Mouse (Mus musculus) limb, embryonic 10.5 days (tissue): Measurements from ENCODE around the gene Gm9747. TPM values are rescaled to one million over a fixed set of nuclear protein-coding genes. Genes with fewer than 3 reads are reported as not detected.

Experiments
- DNase-seq: peaks from one replicate; pipeline ENCODE4 v3.0.0-alpha.2; 2017; ENCODE audit warnings: low spot score
- H3K27ac ChIP-seq: fragments of 300-500 bp; sonication (generic); 2 replicates; pipeline ENCODE4 v1.5.1; 2016; ENCODE audit warnings: mild to moderate bottlenecking
- H3K27me3 ChIP-seq: fragments of 300-500 bp; sonication (generic); 2 replicates; pipeline ENCODE4 v1.6.1; 2016; ENCODE audit warnings: low read depth, mild to moderate bottlenecking; ENCODE audit not compliant: poor library complexity, severe bottlenecking
- H3K36me3 ChIP-seq: fragments of 300-500 bp; sonication (generic); 2 replicates; pipeline ENCODE4 v1.6.1; 2016; ENCODE audit warnings: mild to moderate bottlenecking, moderate library complexity
- H3K4me1 ChIP-seq: fragments of 300-500 bp; sonication (generic); 2 replicates; pipeline ENCODE4 v1.6.1; 2016
- H3K4me3 ChIP-seq: fragments of 300-500 bp; sonication (generic); 2 replicates; pipeline ENCODE4 v1.5.1; 2016; ENCODE audit warnings: mild to moderate bottlenecking, moderate library complexity
- H3K9me3 ChIP-seq: fragments of 300-500 bp; sonication (generic); replicated peaks from 2 replicates; pipeline ENCODE4 v1.6.1; 2016; ENCODE audit warnings: mild to moderate bottlenecking
- WGBS: fragments of 180-500 bp; shearing (Covaris S2); methylation state at CpG from one replicate; pipeline ENCODE4 v1.1.7; 2016; 5-methylcytosine and 5-hydroxymethylcytosine counted together
- polyA plus RNA-seq: library from polyadenylated mRNA; unstranded; fragments of >200 nt; fragmentation: Nextera tagmentation; extraction: Ambion mirVana; gene quantifications from 2 replicates; pipeline ENCODE4 v1.2.1, GENCODE M21; 2016

Gm9747 gene
- polyA plus RNA-seq, 1 experiment from 2014 or later: 24.6 TPM

- WGBS: 96% methylated on average over 3 of the region's 3 CpGs
- H3K4me1 ChIP-seq: 0 out of 2 replicates have a peak, but pooled peaks cover 4% of the 10 kb centered on the region
- H3K27me3 ChIP-seq: no peaks in the 10 kb centered on the region
- DNase-seq: no peak
- H3K9me3 ChIP-seq: no peaks in the 10 kb centered on the region
- H3K36me3 ChIP-seq: peaks cover 14% of the 10 kb centered on the region
- no peak overlapping the region for H3K4me3 ChIP-seq
- no peak overlapping the region for H3K27ac ChIP-seq
Observed at GRCm38 (mm10) chr1:82234616-82235015, 1.7 kb downstream of the Gm9747 start.

GRCm38 (mm10) chr1:82235455-82236104 lies 2.7 kb downstream of the Gm9747 start:
- H3K36me3 ChIP-seq: peaks cover 14% of the 10 kb centered on the region
- no peak for DNase-seq
- no peaks in the 10 kb centered on the region for H3K9me3 ChIP-seq
- H3K4me1 ChIP-seq: 0 out of 2 replicates have a peak, but pooled peaks cover 4% of the 10 kb centered on the region
- no peak overlapping the region for H3K27ac ChIP-seq
- H3K4me3 ChIP-seq: no peak overlapping the region
- 81% methylated on average over 3 of the region's 3 CpGs for WGBS
- H3K27me3 ChIP-seq: no peaks in the 10 kb centered on the region

GRCm38 (mm10) chr1:82238245-82238644 lies 5.3 kb downstream of the Gm9747 start:
- 83% methylated on average over 4 of the region's 4 CpGs for WGBS
- no peaks in the 10 kb centered on the region for H3K9me3 ChIP-seq
- no peak overlapping the region for H3K4me3 ChIP-seq
- DNase-seq: no peak
- peaks cover 15% of the 10 kb centered on the region for H3K36me3 ChIP-seq
- 0 out of 2 replicates have a peak, but pooled peaks cover 4% of the 10 kb centered on the region for H3K4me1 ChIP-seq
- H3K27ac ChIP-seq: no peak overlapping the region
- H3K27me3 ChIP-seq: no peaks in the 10 kb centered on the region

GRCm38 (mm10) chr1:82239409-82240201 lies 6.7 kb downstream of the Gm9747 start:
- DNase-seq: no peak
- Histone ChIP-seq H3K27me3 (no peaks in the 10 kb centered on the region), H3K27ac (no peak overlapping the region), H3K4me3 (no peak overlapping the region), H3K9me3 (no peaks in the 10 kb centered on the region), H3K4me1 (0 out of 2 replicates have a peak, but pooled peaks cover 4% of the 10 kb centered on the region), H3K36me3 (peaks cover 17% of the 10 kb centered on the region)
- WGBS: 86% methylated on average over 3 of the region's 3 CpGs

- Histone ChIP-seq H3K36me3 (peaks cover 6% of the 10 kb centered on the region; the same call in 1 of the 2 replicates), H3K27ac (no peak overlapping the region), H3K27me3 (no peaks in the 10 kb centered on the region), H3K4me1 (peaks cover 5% of the 10 kb centered on the region), H3K4me3 (no peak overlapping the region), H3K9me3 (no peaks in the 10 kb centered on the region)
- no peak for DNase-seq
- 84% methylated on average over 6 of the region's 6 CpGs for WGBS
Observed at GRCm38 (mm10) chr1:82243260-82243825, 10.4 kb downstream of the Gm9747 start.

- 85% methylated on average over 5 of the region's 5 CpGs for WGBS
- H3K9me3 ChIP-seq: no peaks in the 10 kb centered on the region
- no peak overlapping the region for H3K27ac ChIP-seq
- no peak for DNase-seq
- 0 out of 2 replicates have a peak, but pooled peaks cover 6% of the 10 kb centered on the region for H3K36me3 ChIP-seq
- no peak overlapping the region for H3K4me3 ChIP-seq
- H3K4me1 ChIP-seq: peaks cover 5% of the 10 kb centered on the region
- H3K27me3 ChIP-seq: no peaks in the 10 kb centered on the region
Observed at GRCm38 (mm10) chr1:82245002-82245401, 12.1 kb downstream of the Gm9747 start.

- H3K36me3 ChIP-seq: 0 out of 2 replicates have a peak, but pooled peaks cover 6% of the 10 kb centered on the region
- peaks cover 8% of the 10 kb centered on the region for H3K4me1 ChIP-seq
- H3K27me3 ChIP-seq: no peaks in the 10 kb centered on the region
- no peak overlapping the region for H3K4me3 ChIP-seq
- 55% methylated on average over 10 of the region's 10 CpGs for WGBS
- H3K9me3 ChIP-seq: no peaks in the 10 kb centered on the region
- no peak overlapping the region for H3K27ac ChIP-seq
- DNase-seq: no peak
Observed at GRCm38 (mm10) chr1:82247221-82247951, 14.5 kb downstream of the Gm9747 start.

GRCm38 (mm10) chr1:82253789-82254445 lies 21.0 kb downstream of the Gm9747 start:
- Histone ChIP-seq H3K36me3 (peaks cover 12% of the 10 kb centered on the region), H3K4me3 (no peak overlapping the region), H3K27me3 (no peaks in the 10 kb centered on the region), H3K4me1 (peaks cover 23% of the 10 kb centered on the region), H3K27ac (no peak overlapping the region), H3K9me3 (no peaks in the 10 kb centered on the region)
- no peak for DNase-seq
- 84% methylated on average over 9 of the region's 9 CpGs for WGBS

GRCm38 (mm10) chr1:82257457-82257856 lies 24.5 kb downstream of the Gm9747 start:
- Histone ChIP-seq H3K9me3 (no peaks in the 10 kb centered on the region), H3K4me1 (peaks cover 49% of the 10 kb centered on the region), H3K27ac (no peak overlapping the region), H3K36me3 (peaks cover 12% of the 10 kb centered on the region), H3K27me3 (no peaks in the 10 kb centered on the region), H3K4me3 (no peak overlapping the region)
- peak; percentile 47 for DNase-seq
- 42% methylated on average over 5 of the region's 5 CpGs for WGBS

- H3K27ac ChIP-seq: peak overlapping the region; percentile 70
- DNase-seq: peak; percentile 57
- 55% methylated on average over 7 of the region's 7 CpGs for WGBS
- no peaks in the 10 kb centered on the region for H3K9me3 ChIP-seq
- peaks cover 52% of the 10 kb centered on the region for H3K4me1 ChIP-seq
- H3K36me3 ChIP-seq: peaks cover 12% of the 10 kb centered on the region
- no peaks in the 10 kb centered on the region for H3K27me3 ChIP-seq
- H3K4me3 ChIP-seq: no peak overlapping the region
Observed at GRCm38 (mm10) chr1:82258331-82258730, 25.4 kb downstream of the Gm9747 start.

- 82% methylated on average over 3 of the region's 3 CpGs for WGBS
- no peaks in the 10 kb centered on the region for H3K9me3 ChIP-seq
- no peak overlapping the region for H3K4me3 ChIP-seq
- peaks cover 52% of the 10 kb centered on the region for H3K4me1 ChIP-seq
- no peak for DNase-seq
- no peaks in the 10 kb centered on the region for H3K27me3 ChIP-seq
- H3K36me3 ChIP-seq: peaks cover 5% of the 10 kb centered on the region
- H3K27ac ChIP-seq: peak overlapping the region; percentile 50; the same call in 1 of the 2 replicates
Observed at GRCm38 (mm10) chr1:82260055-82260454, 27.1 kb downstream of the Gm9747 start.

GRCm38 (mm10) chr1:82261053-82261618 lies 28.2 kb downstream of the Gm9747 start:
- peak; percentile 58 for DNase-seq
- H3K4me1 ChIP-seq: peaks cover 52% of the 10 kb centered on the region
- WGBS: 35% methylated on average over 9 of the region's 9 CpGs
- no peaks in the 10 kb centered on the region for H3K9me3 ChIP-seq
- H3K4me3 ChIP-seq: no peak overlapping the region
- 0 out of 2 replicates have a peak, but pooled peaks cover 3% of the 10 kb centered on the region for H3K36me3 ChIP-seq
- H3K27me3 ChIP-seq: no peaks in the 10 kb centered on the region
- no peak overlapping the region; the same call in 1 of the 2 replicates for H3K27ac ChIP-seq
